23 mouse cellular contexts compared by ENCODE assay signal in genomic region chr13:95826178-95826577, GRCm38 (mm10).
"Had no signal": no experiment of that assay in that cellular context is flagged by ENCODE, and none has a peak within 500 bp of the region (broad histone marks: within the 10 kb centered on the region; RNA-seq: fewer than 3 reads in every experiment).

No protein-coding gene starts in this region.

- H3K4me2 ChIP-seq: liver, embryonic 13.5 days; midbrain, embryonic 11.5 days; neural tube, embryonic 12.5 days; neural tube, embryonic 15.5 days; stomach, embryonic 15.5 days had no signal

- H3K4me3 ChIP-seq: left cerebral cortex, adult 2 months; liver, embryonic 13.5 days; neural tube, embryonic 12.5 days; neural tube, embryonic 15.5 days; stomach, embryonic 15.5 days had no signal

- H3K4me1 ChIP-seq: neural tube, embryonic 12.5 days; neural tube, embryonic 15.5 days had no signal

- H3K9me3 ChIP-seq: liver, embryonic 13.5 days; neural tube, embryonic 12.5 days; neural tube, embryonic 15.5 days; stomach, embryonic 15.5 days had no signal

- DNase-seq: kidney, adult 2 months; kidney, postnatal 10 days; kidney, postnatal 4 days; layer of hippocampus, adult 9-11 months; layer of hippocampus, postnatal 36 days; liver, embryonic 13.5 days; lung, adult 2 months; lung, postnatal 14 days; lung, postnatal 4 days; midbrain, embryonic 14.5 days; right cerebral cortex, adult 18-20 months; right cerebral cortex, postnatal 14 days; right cerebral cortex, postnatal 4 days; spleen, adult 18-20 months; thymus, adult 2 months; thymus, postnatal 14 days; thymus, postnatal 4 days had no signal

- ATAC-seq: intestine, embryonic 16.5 days had no signal

- H3K36me3 ChIP-seq: liver, embryonic 13.5 days; neural tube, embryonic 12.5 days; neural tube, embryonic 15.5 days; stomach, embryonic 15.5 days had no signal

- H3K27ac ChIP-seq: left cerebral cortex, adult 2 months; liver, embryonic 13.5 days; neural tube, embryonic 12.5 days; neural tube, embryonic 15.5 days; stomach, embryonic 15.5 days had no signal

- H3K9ac ChIP-seq: liver, embryonic 13.5 days; neural tube, embryonic 12.5 days; neural tube, embryonic 15.5 days; stomach, embryonic 15.5 days had no signal

- H3K27me3 ChIP-seq: liver, embryonic 13.5 days; neural tube, embryonic 12.5 days; neural tube, embryonic 15.5 days; stomach, embryonic 15.5 days had no signal
